Mouse (Mus musculus): ENCODE measurements around the gene Ganc.

Ganc gene

DNA sequence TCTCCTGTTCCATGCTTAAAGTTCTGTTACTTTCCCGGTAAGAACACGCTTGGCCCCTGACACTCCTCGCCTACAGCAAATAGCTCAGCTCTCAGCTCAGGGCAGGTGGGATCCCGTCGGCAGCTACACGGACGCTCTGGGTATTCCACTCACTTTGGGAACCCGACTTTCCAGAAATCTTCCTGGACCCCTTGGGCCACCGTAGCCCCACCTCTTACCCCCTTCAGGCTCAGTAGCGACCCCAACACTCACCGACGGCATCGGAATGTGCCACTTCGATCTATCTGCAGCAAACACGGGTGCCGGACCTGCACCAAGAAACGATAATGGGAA is at the start of gene Ganc:
Gene Ganc (plus strand): TSS at position 244 of the 333 bp plus-strand sequence.
- in situ Hi-C loops (cut with MboI, MseI) = no loop called here

GRCm38 (mm10) chr2:120360425-120360824 is 43.3 kb upstream of the Ganc start:
- in situ Hi-C loops (cut with MboI, MseI) = no loop called here

DNA sequence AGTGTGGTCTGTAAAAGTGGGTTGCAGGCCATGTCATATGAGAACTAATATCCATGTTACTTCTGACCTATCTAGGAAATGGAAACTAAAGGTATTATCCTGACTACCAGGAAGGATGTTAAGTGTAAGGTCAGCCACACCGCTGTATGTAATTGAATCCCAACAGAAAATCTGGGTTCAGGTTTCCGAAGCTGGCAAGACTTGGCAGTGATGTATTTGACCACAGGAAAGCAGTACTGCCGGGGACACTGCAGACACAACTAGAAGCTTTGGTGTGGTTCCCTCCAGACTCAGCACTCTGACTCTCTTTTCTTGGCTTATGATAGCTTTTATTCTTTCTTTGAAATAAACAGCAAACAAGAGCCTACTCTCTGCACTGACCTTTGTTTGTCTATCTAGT is 37.2 kb upstream of the Ganc start:
- in situ Hi-C loops (cut with MboI, MseI) = no loop called here

GRCm38 (mm10) chr2:120367416-120368207 is 36.1 kb upstream of the Ganc start:
- in situ Hi-C loops (cut with MboI, MseI) = no loop called here

DNA sequence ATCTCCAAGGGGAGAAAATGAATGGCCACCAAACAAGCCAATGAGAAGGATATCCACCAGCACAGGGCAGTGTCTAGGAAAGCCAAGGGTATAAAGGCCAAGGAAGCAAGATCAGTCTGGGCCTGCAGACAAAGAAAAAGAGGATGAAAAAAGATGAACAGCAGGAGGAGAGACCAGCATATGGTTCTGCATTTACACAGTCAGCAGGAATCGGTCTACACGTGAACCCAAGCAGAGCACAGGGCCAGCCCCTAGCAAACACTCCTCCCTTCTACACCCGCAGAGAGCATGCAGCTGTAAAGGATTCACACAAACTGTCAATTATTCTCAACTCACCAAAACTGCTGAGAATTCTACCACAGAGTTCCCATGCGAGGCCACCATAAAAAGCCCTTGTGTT is 29.8 kb upstream of the Ganc start:
- in situ Hi-C loops (cut with MboI, MseI) = no loop called here

DNA sequence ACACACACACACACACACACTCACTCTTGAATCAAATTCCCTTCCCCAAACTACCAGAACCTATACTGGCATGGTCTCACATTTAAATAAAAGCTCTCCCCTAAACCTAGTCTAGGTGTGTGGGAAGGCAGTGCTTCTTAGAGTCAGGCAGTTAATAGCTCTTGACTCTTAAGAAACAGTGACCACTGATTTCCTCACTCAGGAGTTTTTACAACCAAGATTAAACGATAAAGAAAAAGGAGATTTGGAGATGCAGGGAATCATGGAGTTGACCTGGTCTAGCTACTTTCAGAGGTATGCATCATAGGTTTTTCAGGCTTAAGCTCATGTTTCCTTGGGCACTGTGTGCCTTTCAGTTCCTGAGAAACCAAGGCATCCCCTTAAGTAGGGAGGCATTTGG is 17.4 kb upstream of the Ganc start:
- in situ Hi-C loops (cut with MboI, MseI) = no loop called here

GRCm38 (mm10) chr2:120387291-120387690 is 16.4 kb upstream of the Ganc start:
- in situ Hi-C loops (cut with MboI, MseI) = no loop called here

DNA sequence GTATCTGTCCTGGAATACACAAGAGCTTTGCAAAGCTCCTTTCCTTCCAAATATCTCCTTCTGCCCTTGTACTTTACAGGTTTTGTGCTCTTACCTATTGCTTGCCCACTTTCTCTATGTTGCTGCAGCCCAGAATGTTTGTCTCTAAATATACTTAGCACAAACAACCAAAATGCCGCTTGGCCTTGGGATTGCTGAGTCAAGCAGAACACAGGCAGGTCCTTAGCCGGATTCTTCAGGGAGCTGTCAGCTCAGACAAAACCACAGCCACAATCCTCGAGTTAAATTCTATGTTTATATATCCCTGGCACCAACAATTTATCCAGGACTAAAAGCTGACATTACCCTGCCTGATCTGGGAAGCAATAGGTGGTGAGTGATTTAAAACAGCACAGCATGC is 14.3 kb upstream of the Ganc start:
- in situ Hi-C loops (cut with MboI, MseI) = no loop called here

- in situ Hi-C loops (cut with MboI, MseI) = no loop called here
These were observed 12.8 kb upstream of the Ganc start for GRCm38 (mm10) chr2:120390934-120391333.

DNA sequence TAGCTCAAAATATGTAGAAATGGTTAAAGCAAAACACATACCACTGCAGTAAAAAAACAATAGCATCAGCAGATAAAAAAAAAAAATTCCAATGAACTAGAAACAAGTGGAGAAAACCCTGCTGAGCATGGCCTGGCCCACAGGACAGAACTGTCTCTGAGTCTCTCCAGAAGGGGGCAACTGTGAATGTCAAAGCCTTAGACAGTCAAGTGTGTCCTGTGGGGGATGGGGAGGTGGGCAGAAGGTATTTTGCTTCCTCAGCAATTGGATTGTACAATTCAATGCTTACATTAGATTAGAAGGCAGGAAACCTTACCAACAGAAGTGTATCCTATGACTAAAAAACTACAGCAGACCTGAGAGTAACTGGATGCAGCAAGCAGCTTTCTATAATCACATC is 11.3 kb upstream of the Ganc start:
- in situ Hi-C loops (cut with MboI, MseI) = no loop called here

GRCm38 (mm10) chr2:120397951-120398350 is 5.7 kb upstream of the Ganc start:
- in situ Hi-C loops (cut with MboI, MseI) = no loop called here

- in situ Hi-C loops (cut with MboI, MseI) = no loop called here
These were observed 883 bp upstream of the Ganc start for GRCm38 (mm10) chr2:120402813-120403212.

GRCm38 (mm10) chr2:120403986-120404822 is 508 bp downstream of the Ganc start, which contains the start of gene Tmem87a:
Tmem87a (minus strand) TSS chr2:120404113.
- in situ Hi-C loops (cut with MboI, MseI) = no loop called here

- in situ Hi-C loops (cut with MboI, MseI) = no loop called here
These were observed 1.4 kb downstream of the Ganc start for GRCm38 (mm10) chr2:120404823-120405765.

- in situ Hi-C loops (cut with MboI, MseI) = no loop called here
These were observed 7.5 kb downstream of the Ganc start for GRCm38 (mm10) chr2:120411096-120411628.

DNA sequence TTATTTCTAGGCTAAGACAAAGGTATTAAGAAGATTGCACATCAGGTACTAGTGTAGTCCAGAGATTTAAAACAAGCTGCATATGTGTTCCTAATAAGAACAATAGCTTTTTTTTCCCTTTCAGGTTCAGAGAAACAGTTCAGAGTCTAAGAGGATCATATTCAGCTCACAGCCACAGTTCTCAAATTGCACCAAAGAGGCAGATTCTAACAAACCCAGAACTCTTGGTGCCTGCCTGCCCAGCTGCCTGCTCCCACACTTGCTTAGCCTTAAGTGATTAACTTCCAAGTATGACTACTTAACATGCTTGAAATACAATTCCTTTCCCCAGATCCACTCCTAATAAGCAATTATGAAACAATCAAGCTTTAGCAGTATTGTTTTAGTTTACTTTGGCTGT is 10.4 kb downstream of the Ganc start:
- in situ Hi-C loops (cut with MboI, MseI) = no loop called here

DNA sequence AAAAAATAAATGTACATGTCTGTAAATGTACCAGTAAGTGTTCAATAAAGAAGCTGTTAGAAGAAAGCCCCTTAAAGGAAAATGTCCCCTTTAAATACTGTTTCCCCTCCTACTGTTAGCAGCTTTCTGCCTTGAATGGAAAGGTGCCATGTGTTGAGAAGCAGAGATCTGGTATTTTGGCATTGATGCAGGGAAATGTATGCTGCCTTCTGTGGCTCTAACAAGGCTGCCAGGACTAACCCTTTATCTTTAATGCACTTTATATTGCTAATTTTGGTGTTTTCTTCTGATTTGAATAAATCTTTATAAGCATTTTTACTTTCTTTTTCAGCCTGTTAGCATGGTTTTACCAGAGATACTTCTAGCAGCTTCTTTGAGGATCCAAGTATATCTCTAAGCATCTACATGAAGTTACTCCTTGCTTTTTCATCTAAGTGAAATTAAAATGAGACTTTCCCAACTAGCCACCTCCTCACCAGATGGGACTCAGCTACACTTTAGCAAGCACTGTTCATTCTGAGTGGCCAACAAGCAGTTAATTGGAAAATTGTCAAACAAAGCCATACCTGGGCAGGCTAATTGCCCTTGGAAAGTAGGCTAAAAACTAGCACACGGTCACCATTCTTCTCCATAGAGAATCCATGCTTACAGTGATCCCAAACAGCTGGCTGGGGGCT is 11.2 kb downstream of the Ganc start:
- in situ Hi-C loops (cut with MboI, MseI) = no loop called here

- in situ Hi-C loops (cut with MboI, MseI) = no loop called here
These were observed 20.7 kb downstream of the Ganc start for GRCm38 (mm10) chr2:120424386-120424785.

- in situ Hi-C loops (cut with MboI, MseI) = loop anchor here in 1 of 2 experiments (10.0 kb wide), 1 partner anchor 1700 kb away; the partner anchor contains the start of gene B2m
These were observed 40.8 kb downstream of the Ganc start for GRCm38 (mm10) chr2:120444486-120444885.

DNA sequence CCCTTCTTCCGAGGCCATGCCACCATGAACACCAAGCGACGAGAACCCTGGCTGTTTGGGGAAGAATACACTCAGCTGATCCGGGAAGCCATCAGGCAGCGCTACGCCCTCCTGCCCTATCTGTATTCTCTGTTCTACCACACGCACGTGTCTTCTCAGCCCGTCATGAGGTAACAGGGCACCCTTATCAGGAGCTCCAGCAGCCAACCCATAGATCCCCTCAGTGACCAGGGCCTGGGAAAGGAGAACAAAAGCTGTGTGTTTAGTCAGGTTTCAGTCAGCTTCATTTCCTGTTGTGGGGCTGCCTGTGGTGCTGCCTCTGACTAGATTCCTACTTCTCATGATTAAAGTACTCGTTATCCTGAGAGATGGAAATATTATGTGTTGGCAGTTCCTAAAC is 42.7 kb downstream of the Ganc start:
- in situ Hi-C loops (cut with MboI, MseI) = loop anchor here in 1 of 2 experiments (10.0 kb wide), 1 partner anchor 1698 kb away; the partner anchor contains the start of gene B2m

GRCm38 (mm10) chr2:120447306-120447705 is 43.6 kb downstream of the Ganc start:
- in situ Hi-C loops (cut with MboI, MseI) = loop anchor here in 1 of 2 experiments (10.0 kb wide), 1 partner anchor 1697 kb away; the partner anchor contains the start of gene B2m

All from T-helper 17 cell (primary cell).